Mouse (Mus musculus) thymus, adult 2 months (tissue): Measurements from ENCODE around the gene Lmna.

ENCODE experiments used
- CTCF ChIP-seq: fragments of 200-500 bp; IDR thresholded peaks from 2 replicates; pipeline ENCODE4 v1.5.1; 2012; ENCODE audit warnings: mild to moderate bottlenecking, control low read depth, low read length, moderate library complexity, borderline replicate concordance; ENCODE audit not compliant: control insufficient read depth, poor library complexity, insufficient read depth; ENCODE audit errors: extremely low read depth
- POLR2A ChIP-seq: fragments of 200-500 bp; IDR thresholded peaks from 2 replicates; pipeline ENCODE4 v1.6.1; 2012; ENCODE audit warnings: mild to moderate bottlenecking, low read length, control low read depth, moderate library complexity; ENCODE audit not compliant: control insufficient read depth, poor library complexity, insufficient read depth; ENCODE audit errors: extremely low read depth

GRCm38 (mm10) chr3:88500087-88500486 is 9.7 kb downstream of the Lmna start:
- TF ChIP-seq POLR2A: no peak
- no peak for TF ChIP-seq CTCF
